ENCODE assay signal across 24 mouse cellular contexts in the genomic region with DNA sequence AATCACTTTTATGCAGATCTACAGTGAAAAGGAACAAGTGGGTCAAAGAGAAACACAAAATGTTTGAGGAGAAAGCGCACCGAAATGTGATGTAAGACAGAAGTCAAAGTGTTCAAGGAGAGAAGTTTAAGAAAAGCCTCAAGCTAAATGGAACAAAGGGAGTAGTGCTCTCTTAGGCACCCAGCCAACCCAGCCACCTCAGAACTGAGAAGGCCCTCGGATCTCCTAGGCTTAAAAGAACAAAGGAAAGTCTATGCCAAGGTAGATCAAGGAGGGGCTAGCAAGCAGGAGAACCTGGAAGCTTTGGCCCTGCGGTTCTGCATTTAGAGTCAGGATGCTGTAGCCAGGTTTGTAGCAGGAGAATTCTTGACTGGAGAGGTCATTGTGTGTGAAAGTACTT. TPM values are rescaled to one million over a fixed set of nuclear protein-coding genes. Genes with fewer than 3 reads are reported as not detected.
"Had no signal": no experiment of that assay in that cellular context is flagged by ENCODE, and none has a peak within 500 bp of the region (broad histone marks: within the 10 kb centered on the region; RNA-seq: fewer than 3 reads in every experiment).

No protein-coding gene starts in this region.

- H3K9me3 ChIP-seq: lung, embryonic 15.5 days; midbrain, embryonic 10.5 days; midbrain, embryonic 12.5 days; neural tube, embryonic 13.5 days; neural tube, embryonic 15.5 days had no signal

- H3K9ac ChIP-seq: lung, embryonic 15.5 days; midbrain, embryonic 12.5 days; neural tube, embryonic 13.5 days; neural tube, embryonic 15.5 days had no signal

- H3K4me3 ChIP-seq: lung, embryonic 15.5 days; midbrain, embryonic 10.5 days; midbrain, embryonic 12.5 days; myocyte; neural tube, embryonic 13.5 days; neural tube, embryonic 15.5 days had no signal

- ATAC-seq: midbrain, embryonic 16.5 days had no signal

- DNase-seq: lung, adult 18-20 months; lung, postnatal 10 days; lung, postnatal 4 days; midbrain, embryonic 14.5 days; retina, postnatal 1 day; right cerebral cortex, adult 18-20 months; right cerebral cortex, postnatal 25 days; right cerebral cortex, postnatal 4 days; spleen, adult 18-20 months; thymus, adult 18-20 months; thymus, postnatal 14 days; thymus, postnatal 36 days had no signal

- H3K4me2 ChIP-seq: lung, embryonic 15.5 days; midbrain, embryonic 12.5 days; neural tube, embryonic 13.5 days; neural tube, embryonic 15.5 days had no signal

- H3K4me1 ChIP-seq: lung, embryonic 15.5 days; midbrain, embryonic 10.5 days; midbrain, embryonic 12.5 days; neural tube, embryonic 13.5 days; neural tube, embryonic 15.5 days had no signal

- H3K36me3 ChIP-seq: lung, embryonic 15.5 days; midbrain, embryonic 10.5 days; midbrain, embryonic 12.5 days; neural tube, embryonic 13.5 days; neural tube, embryonic 15.5 days had no signal

- H3K27ac ChIP-seq: lung, embryonic 15.5 days; midbrain, embryonic 10.5 days; midbrain, embryonic 12.5 days; neural tube, embryonic 13.5 days; neural tube, embryonic 15.5 days had no signal

- H3K27me3 ChIP-seq: lung, embryonic 15.5 days; midbrain, embryonic 12.5 days; neural tube, embryonic 13.5 days; neural tube, embryonic 15.5 days had no signal

RNA-seq across cellular contexts. Expression of gene Tdrd5, which starts 48.6 kb away (rescaled TPM):
- polyA plus RNA-seq: neural tube, embryonic 11.5 days; small intestine, adult 2 months had no signal

RNA-seq across cellular contexts. Expression of gene Fam163a, which starts 50.0 kb away (rescaled TPM):
- polyA plus RNA-seq: myocyte had no signal

RNA-seq across cellular contexts. Expression of gene Nphs2, which starts 55.7 kb away (rescaled TPM):
- polyA plus RNA-seq: liver, embryonic 16.5 days; lung, embryonic 15.5 days; midbrain, embryonic 10.5 days; neural tube, embryonic 11.5 days; small intestine, adult 2 months; stomach, embryonic 14.5 days; stomach, embryonic 16.5 days had no signal
